Mouse (Mus musculus): ENCODE results near the gene Ercc8. TPM values are rescaled to one million over a fixed set of nuclear protein-coding genes. Genes with fewer than 3 reads are reported as not detected.

Ercc8 gene
- polyA plus RNA-seq (2012; rRNA removed) = 8.3 and 9.0 TPM in 2 replicates

DNA sequence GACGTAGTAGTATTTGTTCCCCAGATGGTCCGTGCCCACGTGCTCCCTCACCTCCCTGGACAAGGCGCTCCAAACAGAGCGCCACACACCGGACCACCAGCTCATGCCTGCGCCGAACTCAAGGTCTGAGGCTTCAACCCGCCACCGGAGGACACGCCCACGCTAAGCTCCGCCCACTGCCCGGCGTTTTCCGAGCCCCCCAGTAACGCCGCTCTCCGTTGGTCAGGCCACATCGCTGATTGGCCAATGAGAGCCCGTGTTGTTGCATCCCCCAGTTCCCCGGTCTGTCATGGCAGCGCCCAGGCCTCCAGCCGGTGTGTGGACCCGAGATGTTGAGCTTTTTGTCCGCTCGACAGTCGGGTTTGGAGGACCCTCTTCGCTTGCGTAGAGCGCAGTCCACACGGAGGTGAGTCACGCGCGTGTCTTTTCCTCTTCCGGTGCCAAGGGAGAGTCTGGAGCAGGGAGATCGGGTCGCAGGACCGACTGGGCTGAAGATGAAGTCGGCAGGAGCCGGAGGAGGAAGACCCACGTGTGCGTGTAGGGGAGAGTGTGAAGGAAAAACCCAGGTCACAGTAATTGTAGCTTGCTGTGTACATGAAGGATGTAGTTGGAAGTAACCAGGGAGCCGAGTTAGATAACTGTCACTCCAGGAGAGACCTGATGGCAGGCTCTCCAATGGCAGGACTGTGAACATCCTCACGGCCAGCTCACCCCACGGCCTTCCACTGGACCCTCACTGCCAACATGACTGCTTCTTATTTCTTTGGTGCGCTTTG, at the start of gene Ercc8, which contains the start of gene Ndufaf2:
Ercc8 (plus strand) TSS at position 267 of the 776 bp plus-strand sequence.
Ndufaf2 (minus strand) TSS at position 159 of the 776 bp plus-strand sequence.
- peak; percentile 75 for DNase-seq (ENCODE audit: low read depth, low spot score)
- WGBS = under 1% methylated on average over 47 of the region's 47 CpGs

DNA sequence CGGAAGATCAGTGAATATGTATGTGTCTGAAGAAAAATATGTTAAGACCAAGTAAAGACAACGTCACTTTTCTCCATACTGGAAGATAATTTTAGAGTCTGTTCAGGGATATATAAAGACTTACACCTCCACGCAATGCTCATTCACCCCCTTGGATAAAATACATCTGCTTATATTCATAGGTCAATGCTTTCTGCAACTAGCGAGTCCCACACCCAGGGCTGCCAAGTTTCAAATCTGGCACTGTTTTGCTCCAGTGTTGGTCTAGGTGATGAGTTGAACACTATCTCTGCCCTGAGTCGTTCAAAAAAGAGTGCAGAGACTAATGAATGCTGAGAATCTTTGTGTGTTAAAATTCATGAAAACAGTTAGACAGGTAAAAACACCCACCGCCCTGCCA, 47.6 kb upstream of the Ercc8 start:
- 93% methylated on average over 6 of the region's 6 CpGs for WGBS
- DNase-seq (ENCODE audit: low read depth, low spot score) = no peak

DNA sequence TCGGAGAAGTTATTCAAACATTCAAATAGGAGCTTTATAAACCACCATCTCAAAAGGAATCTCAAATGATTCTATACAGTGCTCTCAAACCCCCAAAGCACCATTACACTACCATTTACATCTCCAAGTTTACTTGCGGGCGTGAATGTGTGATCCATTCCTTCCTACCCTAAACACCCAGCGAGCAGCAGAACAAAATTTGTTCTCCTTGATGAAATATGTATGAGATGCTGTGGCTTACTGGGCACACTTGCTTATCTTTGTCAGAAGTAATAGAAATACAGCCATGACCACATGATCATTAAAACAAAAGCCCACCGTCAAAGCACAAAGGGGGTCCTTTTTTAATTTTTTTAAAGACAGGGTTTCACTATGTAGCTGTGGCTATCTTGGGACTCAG, 45.0 kb upstream of the Ercc8 start:
- no peak for DNase-seq (ENCODE audit: low read depth, low spot score)
- 96% methylated on average over 5 of the region's 5 CpGs for WGBS

DNA sequence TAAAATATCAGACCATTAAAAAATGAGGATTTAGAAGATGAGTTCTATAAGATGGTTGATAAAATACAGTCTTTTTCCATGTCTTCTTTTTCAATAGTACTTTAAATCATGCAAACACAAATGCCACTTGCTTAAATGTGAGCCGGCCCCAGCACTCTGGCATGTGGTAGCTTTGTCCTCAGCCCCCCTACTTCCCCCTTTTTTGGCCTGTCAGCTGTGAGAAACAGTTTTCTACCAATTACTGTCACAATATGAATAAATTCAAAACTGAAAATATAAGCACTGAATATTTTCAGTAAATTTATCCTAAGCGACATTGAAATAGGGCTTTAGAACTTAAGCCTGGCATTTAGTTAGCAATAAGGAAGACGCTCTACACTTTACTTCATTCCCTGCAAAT, 44.3 kb upstream of the Ercc8 start:
- WGBS = 75% methylated on average over 3 of the region's 3 CpGs
- no peak for DNase-seq (ENCODE audit: low read depth, low spot score)

DNA sequence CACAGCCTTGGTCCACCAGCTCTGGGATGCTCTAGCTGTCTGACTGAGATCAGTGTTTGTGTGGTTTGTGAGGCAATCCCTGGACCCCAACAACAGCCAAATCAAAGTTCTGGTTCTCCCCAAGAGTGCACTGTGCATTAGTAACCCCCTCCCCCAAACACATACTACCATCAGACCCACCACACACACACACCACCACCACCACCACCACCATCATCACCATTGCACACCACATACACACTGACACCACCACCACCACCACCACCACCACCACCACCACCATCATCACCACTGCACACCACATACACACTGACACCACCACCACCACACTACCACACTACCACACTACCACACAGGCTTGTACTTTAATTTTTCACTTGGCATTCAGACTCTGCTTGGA, 40.9 kb upstream of the Ercc8 start:
- no peak for DNase-seq (ENCODE audit: low read depth, low spot score)

DNA sequence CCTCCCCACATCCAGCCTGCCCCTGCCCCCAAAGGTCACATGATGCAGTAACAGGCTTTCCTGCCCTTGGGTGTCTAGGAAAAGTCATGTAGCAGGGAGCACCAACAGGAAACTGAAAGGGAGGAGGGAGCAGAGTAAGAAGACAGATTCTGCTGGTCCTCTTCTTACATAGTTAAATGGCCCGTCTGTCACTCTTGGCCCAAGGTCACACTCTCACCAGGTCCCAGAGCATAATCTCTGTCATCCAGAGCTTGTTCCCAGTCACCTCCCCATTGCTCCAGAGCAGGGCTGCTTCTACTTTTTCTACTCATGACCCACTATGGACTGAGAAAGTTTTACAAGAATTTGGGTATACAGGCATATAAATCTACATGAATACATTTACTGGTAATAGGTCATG, 40.3 kb upstream of the Ercc8 start:
- WGBS = 76% methylated on average over 1 of the region's 1 CpGs
- no peak for DNase-seq (ENCODE audit: low read depth, low spot score)

DNA sequence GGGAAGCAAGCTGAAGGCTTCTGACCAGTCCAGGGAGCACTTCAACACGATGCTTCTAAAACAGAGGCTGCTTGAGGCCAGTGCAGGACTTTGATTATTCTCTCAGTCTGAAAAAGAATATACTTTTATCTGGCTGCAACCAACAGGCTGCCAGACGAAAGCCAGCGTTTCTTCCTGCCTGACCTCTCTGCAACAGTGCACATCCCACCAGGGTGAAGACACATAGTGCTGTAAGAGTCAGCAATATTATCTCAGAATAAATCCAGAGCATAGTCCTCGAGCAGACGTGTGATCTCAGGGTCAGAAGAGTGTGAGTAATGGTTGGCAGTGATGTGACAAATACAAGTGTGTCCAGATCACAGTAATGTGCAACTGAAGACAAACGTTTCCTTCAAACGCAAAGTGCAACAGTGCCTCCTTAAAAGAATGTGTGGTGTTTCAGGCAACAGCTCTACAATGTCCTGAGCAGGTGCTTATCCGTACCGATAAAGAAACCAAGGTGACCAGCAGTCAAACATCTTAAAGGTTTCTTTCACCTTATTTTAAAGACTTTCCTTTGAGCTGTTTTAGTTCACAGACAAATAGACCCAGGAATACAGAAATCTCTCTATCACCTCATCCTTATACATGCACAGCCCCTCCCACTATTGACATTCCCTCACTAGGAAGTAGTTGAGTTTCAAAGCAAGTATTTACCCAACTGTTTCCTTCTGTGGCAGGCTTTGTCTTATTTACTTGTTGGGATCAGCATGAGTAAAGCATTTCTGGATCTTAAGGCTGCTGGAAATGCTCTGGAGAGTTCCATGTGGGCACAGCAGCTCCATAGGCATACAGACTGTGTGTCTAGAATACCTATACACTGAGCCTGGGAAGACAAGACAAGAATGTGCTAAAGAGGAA, 38.9 kb upstream of the Ercc8 start:
- peak; percentile 42 for DNase-seq (ENCODE audit: low read depth, low spot score)
- WGBS = 39% methylated on average over 9 of the region's 9 CpGs

GRCm38 (mm10) chr13:108123109-108123723, 35.3 kb upstream of the Ercc8 start:
- 77% methylated on average over 15 of the region's 15 CpGs for WGBS

GRCm38 (mm10) chr13:108124096-108124495, 34.4 kb upstream of the Ercc8 start:
- 85% methylated on average over 11 of the region's 11 CpGs for WGBS

More at GRCm38 (mm10) chr13:108123109-108123723, 35.3 kb upstream of the Ercc8 start:
- DNase-seq (ENCODE audit: low read depth, low spot score) = no peak

DNA sequence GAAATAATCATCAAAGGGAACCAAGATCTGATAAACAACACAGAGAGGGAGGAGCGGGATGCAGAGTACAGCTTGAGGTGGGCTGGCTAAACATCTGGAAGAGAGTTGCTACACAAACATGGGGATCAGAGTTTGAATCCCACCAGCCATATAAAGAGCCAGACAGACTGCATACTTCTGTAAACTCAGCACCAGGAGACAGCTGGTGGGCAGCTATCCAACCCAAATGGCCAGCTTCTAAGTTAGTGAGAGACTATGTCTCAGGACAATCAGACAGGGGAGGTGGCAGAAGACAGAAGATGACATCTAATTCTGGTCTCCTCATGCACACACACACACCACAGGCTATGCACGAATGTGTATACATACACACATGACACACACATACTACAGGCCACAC, 32.3 kb upstream of the Ercc8 start:
- 95% methylated on average over 2 of the region's 2 CpGs for WGBS

More at GRCm38 (mm10) chr13:108124096-108124495, 34.4 kb upstream of the Ercc8 start:
- no peak for DNase-seq (ENCODE audit: low read depth, low spot score)

DNA sequence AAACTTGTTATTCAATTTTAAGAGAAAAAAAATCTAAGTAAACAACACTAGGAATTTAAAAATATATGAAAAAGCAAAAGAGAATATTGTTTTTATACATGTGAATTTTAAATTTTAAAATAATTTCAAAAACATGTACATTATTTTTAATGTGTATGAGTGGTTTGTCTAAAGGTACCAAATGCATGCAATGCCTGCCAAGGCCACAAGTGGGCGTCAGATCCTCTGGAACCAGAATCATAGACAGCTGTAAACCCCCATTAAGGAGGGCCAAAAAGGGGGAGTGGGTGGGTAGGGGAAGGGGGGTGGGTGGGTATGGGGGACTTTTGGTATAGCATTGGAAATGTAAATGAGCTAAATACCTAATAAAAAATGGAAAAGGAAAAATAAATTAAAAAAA, 31.4 kb upstream of the Ercc8 start:
- 7% methylated on average over 1 of the region's 1 CpGs for WGBS
- DNase-seq (ENCODE audit: low read depth, low spot score) = no peak

More for the DNA sequence above, 32.3 kb upstream of the Ercc8 start:
- no peak for DNase-seq (ENCODE audit: low read depth, low spot score)

DNA sequence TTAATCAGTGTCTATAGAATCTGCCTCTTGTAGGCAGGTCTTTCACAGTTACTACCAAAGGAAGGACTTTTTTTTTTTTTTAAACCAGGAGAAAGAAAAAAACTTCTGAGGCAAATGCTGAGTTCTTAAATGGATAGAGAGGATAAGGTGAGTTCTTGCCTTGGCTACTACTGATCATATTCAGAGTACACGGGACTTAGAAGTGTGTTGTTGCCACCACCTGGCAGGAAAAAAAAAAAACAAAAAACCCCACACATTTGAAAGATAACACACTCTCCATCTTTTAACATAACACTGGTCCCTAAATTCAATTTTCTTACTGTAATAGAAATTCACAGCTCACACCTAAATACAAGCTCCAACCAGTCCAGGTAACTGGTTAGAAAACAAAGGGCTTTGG, 30.6 kb upstream of the Ercc8 start:
- no peak for DNase-seq (ENCODE audit: low read depth, low spot score)
- WGBS = 55% methylated on average over 1 of the region's 1 CpGs

GRCm38 (mm10) chr13:108129070-108129469, 29.5 kb upstream of the Ercc8 start:
- no peak for DNase-seq (ENCODE audit: low read depth, low spot score)
- 70% methylated on average over 7 of the region's 7 CpGs for WGBS

DNA sequence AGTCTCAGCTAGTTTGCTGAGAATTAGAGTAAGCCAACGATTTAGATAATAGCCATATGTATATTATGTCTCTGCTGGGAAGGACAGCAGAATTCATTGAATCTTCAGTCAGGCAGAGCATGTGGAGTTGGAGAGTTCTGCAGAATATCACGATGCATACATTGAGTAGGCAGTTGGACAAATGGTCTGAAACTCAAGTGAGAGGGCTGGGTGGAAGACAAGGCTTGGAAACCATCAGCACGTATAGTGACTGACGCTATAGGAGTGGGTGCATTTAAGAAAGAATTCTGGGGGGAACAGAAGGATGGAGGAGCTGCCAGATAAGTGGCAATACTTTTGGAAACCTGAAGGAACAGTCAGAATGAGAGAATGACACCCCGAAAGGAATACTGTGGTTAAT, 27.8 kb upstream of the Ercc8 start:
- no peak for DNase-seq (ENCODE audit: low read depth, low spot score)
- WGBS = 93% methylated on average over 5 of the region's 5 CpGs

GRCm38 (mm10) chr13:108132031-108132819, 26.3 kb upstream of the Ercc8 start:
- WGBS = 66% methylated on average over 6 of the region's 6 CpGs
- no peak for DNase-seq (ENCODE audit: low read depth, low spot score)

DNA sequence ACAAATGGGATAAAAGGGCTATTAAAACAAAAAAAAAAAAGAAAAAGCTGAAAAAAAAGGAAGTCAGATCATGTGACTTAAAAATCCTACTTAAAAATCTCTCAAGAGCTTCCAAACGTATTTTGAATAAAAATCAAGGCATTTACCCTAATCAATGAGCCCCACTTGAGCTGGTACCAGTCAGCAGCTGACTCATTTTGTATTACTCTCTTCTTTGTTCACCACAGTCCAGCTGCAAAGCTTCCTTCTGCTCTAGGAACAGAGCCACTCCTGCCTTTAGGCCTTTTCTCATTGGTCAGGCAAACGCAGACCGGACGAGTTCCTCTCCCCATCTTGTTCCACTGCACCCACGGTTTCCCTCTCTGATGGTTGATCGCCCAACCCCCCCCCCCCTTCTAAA, 22.9 kb upstream of the Ercc8 start:
- no peak for DNase-seq (ENCODE audit: low read depth, low spot score)
- 86% methylated on average over 6 of the region's 6 CpGs for WGBS

- 80% methylated on average over 5 of the region's 5 CpGs for WGBS
- DNase-seq (ENCODE audit: low read depth, low spot score) = no peak
Observed at GRCm38 (mm10) chr13:108138403-108138977, 20.0 kb upstream of the Ercc8 start.

- 88% methylated on average over 8 of the region's 8 CpGs for WGBS
- no peak for DNase-seq (ENCODE audit: low read depth, low spot score)
Observed at GRCm38 (mm10) chr13:108144086-108144485, 14.4 kb upstream of the Ercc8 start.

DNA sequence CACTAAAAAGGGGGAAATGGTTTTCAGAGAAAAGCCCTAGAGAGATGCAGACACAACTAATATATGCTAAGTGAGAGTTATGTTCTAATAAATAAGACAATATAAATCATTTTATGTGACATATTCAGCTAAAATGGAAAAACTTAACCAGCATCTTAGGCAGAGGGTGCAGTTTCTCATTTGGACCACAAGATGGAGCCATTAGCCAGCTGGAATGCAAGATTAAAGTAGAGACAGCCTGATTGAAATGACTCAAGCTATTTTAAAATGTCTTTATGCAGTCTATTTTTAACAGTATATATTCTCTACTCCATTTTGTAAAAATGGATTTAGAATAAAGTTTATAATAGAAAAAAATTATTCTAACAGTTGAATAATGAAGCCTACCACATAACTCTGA, 6.7 kb upstream of the Ercc8 start:
- DNase-seq (ENCODE audit: low read depth, low spot score) = no peak

Data from large intestine, adult 2 months (tissue).